Mouse (Mus musculus): ENCODE results near the gene Arhgef16. TPM values are rescaled to one million over a fixed set of nuclear protein-coding genes. Genes with fewer than 3 reads are reported as not detected.

Gene Arhgef16
- total and polyA plus RNA-seq, 3 experiments = not detected

DNA sequence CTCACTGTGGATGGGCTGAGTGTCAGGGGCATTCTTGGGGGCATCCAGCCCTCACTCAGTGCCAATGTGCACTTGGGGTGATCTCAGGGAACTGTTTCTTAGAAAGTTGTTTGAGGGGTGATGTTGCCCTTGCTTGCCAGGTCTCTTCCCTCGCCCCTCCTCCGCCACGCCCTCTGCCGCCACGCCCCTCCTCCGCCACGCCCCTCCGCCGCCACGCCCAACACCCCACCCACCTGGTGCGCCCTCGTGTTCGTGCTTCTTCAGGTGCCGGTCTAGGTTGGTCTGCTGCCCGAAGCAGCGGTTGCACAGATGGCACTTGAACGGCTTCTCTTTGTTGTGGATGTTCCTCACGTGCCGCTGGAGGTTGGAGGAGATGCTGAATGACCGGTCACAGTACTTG is 27.0 kb upstream of the Arhgef16 start:
- TF ChIP-seq JUN (IDR thresholded peaks at IDR 0.05; ENCODE audit: insufficient read depth, low read depth, low read length) (no peak), UBTF (IDR thresholded peaks at IDR 0.05; ENCODE audit: low read depth, low read length) (no peak), CHD1 (IDR thresholded peaks at IDR 0.05; ENCODE audit: low read depth, low read length) (no peak), NELFE (IDR thresholded peaks at IDR 0.05; ENCODE audit: low read depth, low read length) (no peak), MXI1 (IDR thresholded peaks at IDR 0.05; ENCODE audit: low read depth, low read length) (no peak), ZMIZ1 (IDR thresholded peaks at IDR 0.05; ENCODE audit: low read depth, low read length) (no peak), ZC3H11A (IDR thresholded peaks at IDR 0.05; ENCODE audit: low read depth, low read length) (no peak), MAX (IDR thresholded peaks at IDR 0.05; ENCODE audit: low read length) (no peak), ELF1 (IDR thresholded peaks at IDR 0.05; ENCODE audit: low read depth, low read length) (no peak), RCOR1 (conservative IDR thresholded peaks at IDR 0.05; ENCODE audit: low read depth, low read length) (no peak), E2F4 (IDR thresholded peaks at IDR 0.05; ENCODE audit: insufficient replicate concordance, low read depth, low read length) (no peak), MAFK (IDR thresholded peaks at IDR 0.05; ENCODE audit: insufficient replicate concordance, low read length) (no peak), ZNF384 (IDR thresholded peaks at IDR 0.05; ENCODE audit: low read depth, low read length) (no peak), POLR2A (IDR thresholded peaks at IDR 0.05; ENCODE audit: low read depth, low read length) (no peak), GABPA (IDR thresholded peaks at IDR 0.05; ENCODE audit: insufficient replicate concordance, low read depth, low read length) (no peak), NRF1 (IDR thresholded peaks at IDR 0.05; ENCODE audit: low read depth, low read length) (no peak), TBP (conservative IDR thresholded peaks at IDR 0.05; ENCODE audit: low read depth, low read length) (no peak)
- H3K36me3 ChIP-seq (replicated peaks in 1 of 2; ENCODE audit: control insufficient read depth in 1 of 2, insufficient read depth in 1 of 2, low read length in 1 of 2) = no peaks in the 10 kb centered on the region
- dilution Hi-C loops (cut with MboI; ENCODE audit: extremely low pct_ligation_motif_present, extremely low pct_unique_long_range_greater_than_20kb, low sequenced_read_pairs) (no loop called here), in situ Hi-C loops (cut with MboI; ENCODE audit: low pct_ligation_motif_present, low pct_unique_long_range_greater_than_20kb, low sequenced_read_pairs) (no loop called here)
- no peak overlapping the region for H3K27ac ChIP-seq (ENCODE audit: insufficient read depth, low read depth)
- H3K27me3 ChIP-seq (replicated peaks) = no peaks in the 10 kb centered on the region
- H3K9ac ChIP-seq (ENCODE audit: insufficient read depth, low read depth) = no peak overlapping the region
- no peaks in the 10 kb centered on the region for H3K4me1 ChIP-seq (ENCODE audit: control insufficient read depth in 1 of 2, insufficient read depth in 2 of 2)
- H3K9me3 ChIP-seq (replicated peaks; ENCODE audit: low read length) = peaks cover 88% of the 10 kb centered on the region
- no peaks in the 10 kb centered on the region for H3K79me2 ChIP-seq (replicated peaks; ENCODE audit: control insufficient read depth, extremely low read depth, insufficient read depth, poor library complexity, severe bottlenecking)
- no peak overlapping the region for H3K4me3 ChIP-seq (replicated peaks in 1 of 3; ENCODE audit: low read depth in 2 of 3, low read length in 2 of 3, poor library complexity in 1 of 3)
- no peak overlapping the region for H3K4me2 ChIP-seq (ENCODE audit: insufficient read depth, low read depth, poor library complexity, severe bottlenecking)
- DNase-seq (ENCODE audit: extremely low read depth) = no peak

DNA sequence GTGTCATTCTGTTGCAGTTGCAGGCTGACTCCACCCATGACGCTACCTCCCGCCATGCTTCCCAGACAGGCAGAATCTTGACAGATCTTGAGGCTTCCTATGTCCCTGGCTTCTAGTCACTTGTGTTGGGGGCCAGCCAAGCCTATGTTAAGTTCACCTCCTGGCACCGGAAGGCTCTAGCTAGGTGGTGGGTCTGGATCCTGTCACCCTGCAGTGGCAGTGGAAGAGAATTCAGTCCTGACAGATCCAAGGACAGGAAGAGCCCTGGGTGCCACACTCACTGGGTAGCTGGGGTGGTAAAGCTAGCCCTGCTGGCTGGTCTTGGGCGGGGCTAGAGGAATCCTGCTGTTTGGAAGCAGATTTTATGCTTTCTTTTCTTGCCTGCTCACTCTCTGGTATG is 23.9 kb upstream of the Arhgef16 start:
- Histone ChIP-seq H3K27me3 (replicated peaks) (no peaks in the 10 kb centered on the region), H3K4me2 (ENCODE audit: insufficient read depth, low read depth, poor library complexity, severe bottlenecking) (no peak overlapping the region), H3K36me3 (replicated peaks in 1 of 2; ENCODE audit: control insufficient read depth in 1 of 2, insufficient read depth in 1 of 2, low read length in 1 of 2) (no peaks in the 10 kb centered on the region), H3K79me2 (replicated peaks; ENCODE audit: control insufficient read depth, extremely low read depth, insufficient read depth, poor library complexity, severe bottlenecking) (no peaks in the 10 kb centered on the region), H3K27ac (ENCODE audit: insufficient read depth, low read depth) (no peak overlapping the region), H3K9me3 (replicated peaks; ENCODE audit: low read length) (peaks cover 90% of the 10 kb centered on the region), H3K4me3 (replicated peaks in 1 of 3; ENCODE audit: low read depth in 2 of 3, low read length in 2 of 3, poor library complexity in 1 of 3) (no peak overlapping the region), H3K4me1 (ENCODE audit: control insufficient read depth in 1 of 2, insufficient read depth in 2 of 2) (no peaks in the 10 kb centered on the region), H3K9ac (ENCODE audit: insufficient read depth, low read depth) (no peak overlapping the region)
- no peak for TF ChIP-seq GABPA (IDR thresholded peaks at IDR 0.05; ENCODE audit: insufficient replicate concordance, low read depth, low read length)
- TF ChIP-seq RCOR1 (conservative IDR thresholded peaks at IDR 0.05; ENCODE audit: low read depth, low read length) = no peak
- TF ChIP-seq KAT2A (IDR thresholded peaks at IDR 0.05; ENCODE audit: insufficient replicate concordance, low read length) = no peak
- TF ChIP-seq EP300 (IDR thresholded peaks at IDR 0.05; ENCODE audit: low read length) = no peak
- TF ChIP-seq JUN (IDR thresholded peaks at IDR 0.05; ENCODE audit: insufficient read depth, low read depth, low read length) = no peak
- TF ChIP-seq RAD21 (IDR thresholded peaks at IDR 0.05; ENCODE audit: low read depth, low read length) = no peak
- no peak for TF ChIP-seq POLR2AphosphoS2 (IDR thresholded peaks at IDR 0.05; ENCODE audit: low read depth, low read length)
- TF ChIP-seq UBTF (IDR thresholded peaks at IDR 0.05; ENCODE audit: low read depth, low read length) = no peak
- TF ChIP-seq CTCF (conservative IDR thresholded peaks at IDR 0.05 in 1 of 2, IDR thresholded peaks at IDR 0.05 in 1 of 2; ENCODE audit: low read depth in 2 of 2, low read length in 2 of 2) = no peak
- no peak for TF ChIP-seq TCF12 (IDR thresholded peaks at IDR 0.05; ENCODE audit: low read depth, low read length)
- no peak for TF ChIP-seq PAX5 (IDR thresholded peaks at IDR 0.05; ENCODE audit: low read length)
- TF ChIP-seq CHD1 (IDR thresholded peaks at IDR 0.05; ENCODE audit: low read depth, low read length) = no peak
- no peak for TF ChIP-seq NRF1 (IDR thresholded peaks at IDR 0.05; ENCODE audit: low read depth, low read length)
- no peak for TF ChIP-seq USF2 (conservative IDR thresholded peaks at IDR 0.05; ENCODE audit: low read depth, low read length)
- TF ChIP-seq E2F4 (IDR thresholded peaks at IDR 0.05; ENCODE audit: insufficient replicate concordance, low read depth, low read length) = no peak
- no peak for TF ChIP-seq ZKSCAN1 (IDR thresholded peaks at IDR 0.05; ENCODE audit: borderline replicate concordance, low read depth, low read length)
- dilution Hi-C loops (cut with MboI; ENCODE audit: extremely low pct_ligation_motif_present, extremely low pct_unique_long_range_greater_than_20kb, low sequenced_read_pairs) = no loop called here
- in situ Hi-C loops (cut with MboI; ENCODE audit: low pct_ligation_motif_present, low pct_unique_long_range_greater_than_20kb, low sequenced_read_pairs) = no loop called here
- DNase-seq (ENCODE audit: extremely low read depth) = no peak
